Mouse (Mus musculus): ENCODE measurements around the gene Slc3a2. TPM values are rescaled to one million over a fixed set of nuclear protein-coding genes. Genes with fewer than 3 reads are reported as not detected.

Gene Slc3a2
- polyA plus RNA-seq (2015; fragmentation: Illumina TruSeq; extraction: RNeasy Lipid Tissue Mini Kit (QIAGEN cat#74804); ENCODE audit: low read depth, low replicate concordance), result 155 TPM

DNA sequence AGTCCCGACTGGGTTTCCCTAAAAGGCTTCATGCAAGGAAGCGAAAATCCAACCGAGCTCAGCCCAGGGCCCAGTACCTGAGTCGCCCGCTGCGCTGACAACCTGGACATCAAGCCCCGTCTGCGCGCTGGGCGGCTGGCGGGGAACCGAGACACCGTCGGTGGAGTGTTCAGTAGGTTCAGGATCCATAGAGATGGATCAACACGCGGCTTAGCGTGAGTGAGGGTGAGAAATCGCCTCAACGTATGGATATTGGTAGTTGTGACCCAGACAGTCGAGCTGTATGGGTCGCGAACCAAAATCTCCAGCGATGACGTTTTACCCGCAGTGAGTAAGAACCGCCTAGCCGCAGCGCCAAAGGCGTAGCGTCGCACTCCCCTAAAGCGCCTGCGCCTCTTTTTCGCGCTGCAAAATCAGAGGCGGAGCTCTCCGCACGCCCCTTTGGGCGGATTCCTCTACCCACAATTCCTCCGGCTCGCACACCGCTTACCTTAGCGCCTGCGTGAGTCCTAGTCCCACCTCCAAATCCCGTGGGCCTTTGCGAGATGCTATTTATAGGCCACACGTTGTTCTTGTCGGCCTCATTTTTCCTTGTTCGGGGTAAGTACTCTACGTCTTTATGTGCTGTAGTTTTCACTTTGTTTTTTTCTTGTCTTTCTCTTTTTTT is at the start of gene Slc3a2:
Gene Slc3a2, minus strand, starts transcription at position 463 of the 667 bp plus-strand sequence.

DNA sequence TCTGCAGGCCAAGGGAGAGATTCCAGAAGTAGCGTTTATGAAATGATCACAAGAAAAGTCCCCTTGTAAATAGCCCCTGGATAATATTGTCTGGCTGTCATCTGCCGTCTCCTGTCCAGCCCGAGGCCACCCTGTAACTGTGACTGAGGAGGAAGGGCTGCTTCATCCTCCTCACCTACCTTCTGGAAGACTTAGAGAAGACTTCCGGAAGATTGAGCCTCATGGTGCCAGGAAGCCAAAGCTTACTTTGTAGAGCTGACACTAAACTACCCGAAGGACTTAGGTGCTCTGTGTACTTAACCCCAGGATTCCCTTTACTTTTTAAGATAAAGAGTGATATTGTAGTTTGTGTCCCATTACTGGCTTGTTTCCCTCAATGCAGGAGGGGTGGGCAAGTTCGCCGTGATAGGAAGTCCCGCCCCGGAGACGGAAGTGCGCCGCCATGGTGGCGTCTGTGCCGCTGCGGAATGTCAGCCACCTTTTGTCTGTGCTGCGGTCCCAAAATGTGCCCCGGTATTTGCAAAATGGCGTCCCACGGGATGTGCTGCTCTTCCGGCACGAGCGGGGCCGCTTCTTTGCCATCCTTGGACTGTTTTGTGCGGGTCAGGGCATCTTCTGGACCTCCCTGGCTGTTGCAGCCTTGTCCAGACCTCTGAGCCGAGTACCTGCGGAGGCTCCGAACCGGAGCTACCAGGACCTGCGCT is 47.5 kb upstream of the Slc3a2 start, which contains the start of gene Tmem223:
Gene Tmem223, plus strand, starts transcription at position 430 of the 704 bp plus-strand sequence.

GRCm38 (mm10) chr19:8756635-8757387 is 33.6 kb upstream of the Slc3a2 start, which contains the start of gene Nxf1:
Nxf1 (plus strand) TSS chr19:8757073.

GRCm38 (mm10) chr19:8741243-8741869 is 18.2 kb upstream of the Slc3a2 start, which contains the start of gene Stx5a:
Stx5a (plus strand) TSS chr19:8741413.

GRCm38 (mm10) chr19:8740603-8741002 is 17.4 kb upstream of the Slc3a2 start, which contains the start of gene 1700092M07Rik:
1700092M07Rik (plus strand) TSS chr19:8740718.

DNA sequence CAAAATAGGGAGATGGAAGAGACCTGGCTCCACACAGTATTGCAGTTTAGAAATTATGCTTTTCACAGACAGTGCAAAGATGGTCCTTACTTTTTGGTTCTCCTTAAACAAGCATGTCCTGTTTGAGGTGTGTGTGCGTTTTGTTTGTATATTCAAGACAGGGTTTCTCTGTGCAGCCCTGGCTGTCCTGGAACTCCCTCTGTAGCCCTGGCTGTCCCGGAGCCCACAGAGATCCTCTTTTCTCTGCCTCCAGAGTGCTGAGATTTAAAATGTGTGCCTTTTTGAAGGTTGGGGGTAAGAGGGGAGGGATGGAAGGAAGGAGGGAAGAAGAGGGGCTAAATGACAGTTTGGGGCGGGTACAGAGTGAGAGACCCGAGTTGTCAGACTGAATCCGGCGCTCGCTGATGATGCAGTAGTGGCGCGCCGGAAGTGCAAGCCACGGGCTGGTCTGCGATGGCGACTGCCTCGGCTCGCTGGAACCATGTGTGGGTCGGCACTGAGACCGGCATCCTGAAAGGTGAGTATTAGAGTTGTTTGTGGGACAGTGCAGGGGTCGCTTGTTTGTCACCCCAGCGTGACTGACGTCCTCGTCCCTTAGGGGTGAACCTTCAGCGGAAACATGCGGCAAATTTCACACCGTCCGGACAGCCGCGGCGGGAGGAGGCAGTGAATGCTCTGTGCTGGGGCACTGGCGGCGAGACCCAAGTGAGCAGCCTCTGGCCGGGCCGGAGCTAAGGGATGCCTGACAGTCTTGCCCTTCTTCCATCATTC is 12.4 kb upstream of the Slc3a2 start, which contains the start of gene Wdr74:
Gene Wdr74, plus strand, starts transcription at position 439 of the 771 bp plus-strand sequence.

DNA sequence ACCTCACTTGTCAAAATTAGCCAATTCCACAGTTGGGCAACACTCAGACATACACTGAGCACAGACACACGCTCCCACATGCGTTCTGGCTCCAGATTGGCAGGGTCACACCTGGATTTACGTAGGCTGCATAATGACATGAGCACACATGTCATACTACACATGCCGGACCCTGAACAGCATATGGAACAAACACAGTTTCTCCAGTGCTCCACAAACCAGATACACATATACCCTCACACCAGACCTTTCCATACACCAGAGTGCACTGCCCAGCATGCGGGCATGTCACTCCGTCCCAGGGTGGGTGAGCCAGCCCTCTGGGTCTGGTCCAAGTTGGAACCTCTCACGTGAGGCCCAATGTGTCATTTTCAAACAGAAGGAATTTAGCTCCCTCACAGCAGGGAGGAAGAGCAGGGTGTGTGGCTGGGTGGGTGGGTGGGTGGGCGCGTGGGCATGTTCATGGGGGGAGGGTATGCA is 59.8 kb downstream of the Slc3a2 start, which contains the start of gene Chrm1:
Gene Chrm1, plus strand, starts transcription at position 430 of the 480 bp plus-strand sequence.

Other genes with a start within 250 kb of the Slc3a2 start
- gene Slc22a8, start 132.1 kb downstream of the Slc3a2 start, polyA plus RNA-seq (2015; fragmentation: Illumina TruSeq; extraction: RNeasy Lipid Tissue Mini Kit (QIAGEN cat#74804); ENCODE audit: low read depth, low replicate concordance), result 13.3 TPM
- 2.3 TPM for gene Slc22a6, start 105.3 kb downstream of the Slc3a2 start, polyA plus RNA-seq (2015; fragmentation: Illumina TruSeq; extraction: RNeasy Lipid Tissue Mini Kit (QIAGEN cat#74804); ENCODE audit: low read depth, low replicate concordance)
- 78.9 TPM for gene Chrm1, start 59.6 kb downstream of the Slc3a2 start, polyA plus RNA-seq (2015; fragmentation: Illumina TruSeq; extraction: RNeasy Lipid Tissue Mini Kit (QIAGEN cat#74804); ENCODE audit: low read depth, low replicate concordance)
- 52.0 TPM for gene Wdr74, start 12.5 kb upstream of the Slc3a2 start, polyA plus RNA-seq (2015; fragmentation: Illumina TruSeq; extraction: RNeasy Lipid Tissue Mini Kit (QIAGEN cat#74804); ENCODE audit: low read depth, low replicate concordance)
- not detected for gene 1700092M07Rik, start 17.3 kb upstream of the Slc3a2 start, polyA plus RNA-seq (2015; fragmentation: Illumina TruSeq; extraction: RNeasy Lipid Tissue Mini Kit (QIAGEN cat#74804); ENCODE audit: low read depth, low replicate concordance)
- 93.3 TPM for gene Stx5a, start 18.0 kb upstream of the Slc3a2 start, polyA plus RNA-seq (2015; fragmentation: Illumina TruSeq; extraction: RNeasy Lipid Tissue Mini Kit (QIAGEN cat#74804); ENCODE audit: low read depth, low replicate concordance)
- 89.5 TPM for gene Nxf1, start 33.7 kb upstream of the Slc3a2 start, polyA plus RNA-seq (2015; fragmentation: Illumina TruSeq; extraction: RNeasy Lipid Tissue Mini Kit (QIAGEN cat#74804); ENCODE audit: low read depth, low replicate concordance)
- 109 TPM for gene Tmem223, start 47.6 kb upstream of the Slc3a2 start, polyA plus RNA-seq (2015; fragmentation: Illumina TruSeq; extraction: RNeasy Lipid Tissue Mini Kit (QIAGEN cat#74804); ENCODE audit: low read depth, low replicate concordance)
- gene Tmem179b, start 51.1 kb upstream of the Slc3a2 start, polyA plus RNA-seq (2015; fragmentation: Illumina TruSeq; extraction: RNeasy Lipid Tissue Mini Kit (QIAGEN cat#74804); ENCODE audit: low read depth, low replicate concordance), result 11.0 TPM
- 12.2 TPM for gene Taf6l, start 63.0 kb upstream of the Slc3a2 start, polyA plus RNA-seq (2015; fragmentation: Illumina TruSeq; extraction: RNeasy Lipid Tissue Mini Kit (QIAGEN cat#74804); ENCODE audit: low read depth, low replicate concordance)
- 206 TPM for gene Polr2g, start 75.2 kb upstream of the Slc3a2 start, polyA plus RNA-seq (2015; fragmentation: Illumina TruSeq; extraction: RNeasy Lipid Tissue Mini Kit (QIAGEN cat#74804); ENCODE audit: low read depth, low replicate concordance)
- 4.3 TPM for gene Zbtb3, start 79.2 kb upstream of the Slc3a2 start, polyA plus RNA-seq (2015; fragmentation: Illumina TruSeq; extraction: RNeasy Lipid Tissue Mini Kit (QIAGEN cat#74804); ENCODE audit: low read depth, low replicate concordance)
- 38.9 TPM for gene Ttc9c, start 96.0 kb upstream of the Slc3a2 start, polyA plus RNA-seq (2015; fragmentation: Illumina TruSeq; extraction: RNeasy Lipid Tissue Mini Kit (QIAGEN cat#74804); ENCODE audit: low read depth, low replicate concordance)
- gene Hnrnpul2, start 96.6 kb upstream of the Slc3a2 start, polyA plus RNA-seq (2015; fragmentation: Illumina TruSeq; extraction: RNeasy Lipid Tissue Mini Kit (QIAGEN cat#74804); ENCODE audit: low read depth, low replicate concordance), result 102 TPM
- not detected for gene AC129217.1, start 106.4 kb upstream of the Slc3a2 start, polyA plus RNA-seq (2015; fragmentation: Illumina TruSeq; extraction: RNeasy Lipid Tissue Mini Kit (QIAGEN cat#74804); ENCODE audit: low read depth, low replicate concordance)
- 92.5 TPM for gene Bscl2, start 114.1 kb upstream of the Slc3a2 start, polyA plus RNA-seq (2015; fragmentation: Illumina TruSeq; extraction: RNeasy Lipid Tissue Mini Kit (QIAGEN cat#74804); ENCODE audit: low read depth, low replicate concordance)
- 191 TPM for gene Gng3, start 115.8 kb upstream of the Slc3a2 start, polyA plus RNA-seq (2015; fragmentation: Illumina TruSeq; extraction: RNeasy Lipid Tissue Mini Kit (QIAGEN cat#74804); ENCODE audit: low read depth, low replicate concordance)
- 0.82 TPM for gene Lrrn4cl, start 127.4 kb upstream of the Slc3a2 start, polyA plus RNA-seq (2015; fragmentation: Illumina TruSeq; extraction: RNeasy Lipid Tissue Mini Kit (QIAGEN cat#74804); ENCODE audit: low read depth, low replicate concordance)
- gene Ubxn1, start 148.1 kb upstream of the Slc3a2 start, polyA plus RNA-seq (2015; fragmentation: Illumina TruSeq; extraction: RNeasy Lipid Tissue Mini Kit (QIAGEN cat#74804); ENCODE audit: low read depth, low replicate concordance), result 140 TPM
- 52.0 TPM for gene Uqcc3, start 157.6 kb upstream of the Slc3a2 start, polyA plus RNA-seq (2015; fragmentation: Illumina TruSeq; extraction: RNeasy Lipid Tissue Mini Kit (QIAGEN cat#74804); ENCODE audit: low read depth, low replicate concordance)
- 15.7 TPM for gene Lbhd1, start 160.4 kb upstream of the Slc3a2 start, polyA plus RNA-seq (2015; fragmentation: Illumina TruSeq; extraction: RNeasy Lipid Tissue Mini Kit (QIAGEN cat#74804); ENCODE audit: low read depth, low replicate concordance)
- gene Gm49403, start 160.6 kb upstream of the Slc3a2 start, polyA plus RNA-seq (2015; fragmentation: Illumina TruSeq; extraction: RNeasy Lipid Tissue Mini Kit (QIAGEN cat#74804); ENCODE audit: low read depth, low replicate concordance), result not detected
- gene 1810009A15Rik, start 165.5 kb upstream of the Slc3a2 start, polyA plus RNA-seq (2015; fragmentation: Illumina TruSeq; extraction: RNeasy Lipid Tissue Mini Kit (QIAGEN cat#74804); ENCODE audit: low read depth, low replicate concordance), result 47.2 TPM
- not detected for gene Gm49416, start 165.6 kb upstream of the Slc3a2 start, polyA plus RNA-seq (2015; fragmentation: Illumina TruSeq; extraction: RNeasy Lipid Tissue Mini Kit (QIAGEN cat#74804); ENCODE audit: low read depth, low replicate concordance)
- gene Ints5, start 169.6 kb upstream of the Slc3a2 start, polyA plus RNA-seq (2015; fragmentation: Illumina TruSeq; extraction: RNeasy Lipid Tissue Mini Kit (QIAGEN cat#74804); ENCODE audit: low read depth, low replicate concordance), result 12.2 TPM
- 81.9 TPM for gene Ganab, start 174.7 kb upstream of the Slc3a2 start, polyA plus RNA-seq (2015; fragmentation: Illumina TruSeq; extraction: RNeasy Lipid Tissue Mini Kit (QIAGEN cat#74804); ENCODE audit: low read depth, low replicate concordance)
- 219 TPM for gene B3gat3, start 197.0 kb upstream of the Slc3a2 start, polyA plus RNA-seq (2015; fragmentation: Illumina TruSeq; extraction: RNeasy Lipid Tissue Mini Kit (QIAGEN cat#74804); ENCODE audit: low read depth, low replicate concordance)
- gene Rom1, start 206.0 kb upstream of the Slc3a2 start, polyA plus RNA-seq (2015; fragmentation: Illumina TruSeq; extraction: RNeasy Lipid Tissue Mini Kit (QIAGEN cat#74804); ENCODE audit: low read depth, low replicate concordance), result 10.4 TPM
- gene Eml3, start 206.2 kb upstream of the Slc3a2 start, polyA plus RNA-seq (2015; fragmentation: Illumina TruSeq; extraction: RNeasy Lipid Tissue Mini Kit (QIAGEN cat#74804); ENCODE audit: low read depth, low replicate concordance), result 10.3 TPM
- 42.2 TPM for gene Mta2, start 218.5 kb upstream of the Slc3a2 start, polyA plus RNA-seq (2015; fragmentation: Illumina TruSeq; extraction: RNeasy Lipid Tissue Mini Kit (QIAGEN cat#74804); ENCODE audit: low read depth, low replicate concordance)
- gene Tut1, start 230.5 kb upstream of the Slc3a2 start, polyA plus RNA-seq (2015; fragmentation: Illumina TruSeq; extraction: RNeasy Lipid Tissue Mini Kit (QIAGEN cat#74804); ENCODE audit: low read depth, low replicate concordance), result 16.9 TPM
- 367 TPM for gene Eef1g, start 243.7 kb upstream of the Slc3a2 start, polyA plus RNA-seq (2015; fragmentation: Illumina TruSeq; extraction: RNeasy Lipid Tissue Mini Kit (QIAGEN cat#74804); ENCODE audit: low read depth, low replicate concordance)